Mouse (Mus musculus) heart, postnatal 4 days (tissue): ENCODE data around the gene Vmn1r152. TPM values are rescaled to one million over a fixed set of nuclear protein-coding genes. Genes with fewer than 3 reads are reported as not detected.
"Not testable (repeated sequence)": the region's sequence is repeated elsewhere in the genome, so short reads cannot be mapped to it uniquely, and the experiment has no call there.

ENCODE experiments used
- DNase-seq: peaks from one replicate; pipeline ENCODE4 v3.0.0; 2021
- total RNA-seq, 2 experiments: library from RNA; stranded (reverse); gene quantifications; 2 replicates each; pipeline ENCODE4 v1.2.3; 2021

Gene Vmn1r152
- total RNA-seq, result not detected

DNA sequence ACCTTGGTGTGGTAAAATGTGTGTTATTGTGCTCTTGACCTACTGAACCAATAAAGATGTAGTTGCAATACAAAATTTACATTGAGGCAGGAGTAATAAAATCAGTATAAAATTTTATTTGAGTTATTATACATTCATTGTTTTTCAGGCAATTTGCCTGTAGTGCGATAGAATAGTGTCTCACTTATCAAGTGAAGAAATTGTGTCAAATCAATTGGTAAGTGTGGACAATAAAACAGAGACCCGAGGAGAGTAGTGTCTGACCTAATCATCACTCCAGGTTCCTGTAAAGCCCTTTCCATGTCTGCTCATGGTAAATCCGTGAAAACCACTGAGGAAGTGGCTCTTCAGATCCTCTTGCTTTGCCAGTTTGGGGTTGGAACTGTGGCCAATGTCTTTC, at the start of gene Vmn1r152:
Gene Vmn1r152 (plus strand): TSS at position 301 of the 400 bp plus-strand sequence.
- not testable (repeated sequence) for DNase-seq

DNA sequence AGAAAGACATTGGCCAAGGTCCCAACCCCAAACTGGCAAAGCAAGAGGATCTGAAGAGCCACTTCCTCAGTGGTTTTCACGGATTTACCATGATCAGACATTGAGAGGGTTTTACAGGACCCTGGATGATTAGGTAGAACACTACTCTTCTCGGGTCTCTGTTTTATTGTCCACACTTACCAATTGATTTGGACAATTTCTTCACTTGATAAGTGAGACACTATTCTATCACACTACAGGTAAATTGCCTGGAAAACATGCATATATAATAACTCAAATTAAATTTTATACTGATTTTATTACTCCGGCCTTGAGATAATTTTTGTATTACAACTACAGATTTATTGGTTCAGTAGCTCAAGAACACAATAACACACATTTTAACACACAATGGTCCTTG, 23.2 kb upstream of the Vmn1r152 start, which contains the start of gene Vmn1r151:
Gene Vmn1r151 (minus strand): TSS at position 101 of the 400 bp plus-strand sequence.
- not testable (repeated sequence) for DNase-seq

DNA sequence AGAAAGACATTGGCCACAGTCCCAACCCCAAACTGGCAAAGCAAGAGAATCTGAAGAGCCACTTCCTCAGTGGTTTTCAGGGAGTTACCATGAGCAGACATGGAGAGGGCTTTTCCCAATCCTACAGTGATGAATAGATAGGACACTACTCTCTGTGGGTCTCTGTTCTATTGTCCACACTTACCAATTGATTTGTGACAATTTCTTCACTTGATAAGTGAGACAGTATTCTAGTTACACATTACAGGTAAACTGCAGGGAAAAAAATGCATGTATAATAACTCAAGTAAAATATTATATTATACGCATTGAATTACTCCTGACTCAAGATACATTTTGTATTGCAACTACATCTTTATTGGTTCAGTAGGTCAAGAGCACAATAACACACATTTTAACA, 12.0 kb downstream of the Vmn1r152 start, which contains the start of gene Gm8677:
Gene Gm8677 (minus strand): TSS at position 101 of the 400 bp plus-strand sequence.
- not testable (repeated sequence) for DNase-seq

DNA sequence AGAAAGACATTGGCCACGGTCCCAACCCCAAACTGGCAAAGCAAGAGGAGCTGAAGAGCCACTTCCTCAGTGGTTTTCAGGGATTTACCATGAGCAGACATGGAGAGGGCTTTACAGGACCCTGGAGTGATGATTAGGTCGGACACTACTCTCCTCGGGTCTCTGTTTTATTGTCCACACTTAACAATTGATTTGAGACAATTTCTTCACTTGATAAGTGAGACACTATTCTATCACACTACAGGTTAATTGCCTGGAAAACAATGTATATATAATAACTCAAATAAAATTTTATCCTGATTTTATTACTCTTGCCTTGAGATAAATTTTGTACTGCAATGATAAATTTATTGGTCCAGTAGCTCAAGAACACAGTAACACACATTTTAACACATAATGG, 42.5 kb downstream of the Vmn1r152 start, which contains the start of gene Gm4201:
Gene Gm4201 (minus strand): TSS at position 101 of the 400 bp plus-strand sequence.
- not testable (repeated sequence) for DNase-seq

Other genes starting within 250 kb of the Vmn1r152 start
- not detected for gene Gm4187, start 193.2 kb upstream of the Vmn1r152 start, total RNA-seq
- not detected for gene Gm8660, start 151.9 kb upstream of the Vmn1r152 start, total RNA-seq
- gene Vmn1r148, start 109.4 kb upstream of the Vmn1r152 start, total RNA-seq, result not detected
- gene Vmn1r149, start 84.7 kb upstream of the Vmn1r152 start, total RNA-seq, result not detected
- not detected for gene Gm10665, start 58.9 kb upstream of the Vmn1r152 start, total RNA-seq
- not detected for gene Vmn1r151, start 23.3 kb upstream of the Vmn1r152 start, total RNA-seq
- not detected for gene Gm8677, start 11.9 kb downstream of the Vmn1r152 start, total RNA-seq
- not detected for gene Gm4201, start 42.4 kb downstream of the Vmn1r152 start, total RNA-seq
- not detected for gene Gm4565, start 65.2 kb downstream of the Vmn1r152 start, total RNA-seq
- not detected for gene Vmn1r155, start 135.1 kb downstream of the Vmn1r152 start, total RNA-seq
- gene Gm8693, start 169.3 kb downstream of the Vmn1r152 start, total RNA-seq, result not detected
- not detected for gene Gm4567, start 196.7 kb downstream of the Vmn1r152 start, total RNA-seq
- gene Vmn1r157, start 238.7 kb downstream of the Vmn1r152 start, total RNA-seq, result not detected